Mouse (Mus musculus) intestine, postnatal 0 days (tissue): ENCODE results near the gene Deaf1. TPM values are rescaled to one million over a fixed set of nuclear protein-coding genes. Genes with fewer than 3 reads are reported as not detected.

Source experiments
- ATAC-seq: fragments of 200-750 bp; cut with Nextera tagmentation; 2 replicates; pipeline ENCODE4 v1.8.0; 2017; ENCODE audit warnings: mild to moderate bottlenecking, moderate TSS enrichment, moderate library complexity
- H3K27ac ChIP-seq: fragments of 300-500 bp; sonication (generic); 2 replicates; pipeline ENCODE4 v1.5.1; 2014; ENCODE audit warnings: mild to moderate bottlenecking, low read depth, low read length, moderate library complexity
- H3K27me3 ChIP-seq: fragments of 300-500 bp; sonication (generic); replicated peaks from 2 replicates; pipeline ENCODE4 v1.6.1; 2014; ENCODE audit warnings: low read length, mixed read lengths; ENCODE audit not compliant: control insufficient read depth, insufficient read depth
- H3K36me3 ChIP-seq: fragments of 300-500 bp; sonication (generic); 2 replicates; pipeline ENCODE4 v1.6.1; 2014; ENCODE audit warnings: mild to moderate bottlenecking, moderate library complexity; ENCODE audit not compliant: control insufficient read depth, insufficient read depth
- H3K4me1 ChIP-seq: fragments of 300-500 bp; sonication (generic); replicated peaks from 2 replicates; pipeline ENCODE4 v1.6.1; 2014; ENCODE audit warnings: antibody characterized with exemption, low read length, mixed read lengths; ENCODE audit not compliant: control insufficient read depth, insufficient read depth
- H3K4me2 ChIP-seq: fragments of 300-500 bp; sonication (generic); replicated peaks from 2 replicates; pipeline ENCODE4 v1.6.1; 2014; ENCODE audit warnings: low read depth, mild to moderate bottlenecking, moderate library complexity
- H3K4me3 ChIP-seq: fragments of 300-500 bp; sonication (generic); 2 replicates; pipeline ENCODE4 v1.5.1; 2014; ENCODE audit warnings: low read depth, low read length
- H3K9ac ChIP-seq: fragments of 300-500 bp; sonication (generic); 2 replicates; pipeline ENCODE4 v1.6.1; 2014; ENCODE audit warnings: mild to moderate bottlenecking, low read depth, low read length
- H3K9me3 ChIP-seq: fragments of 300-500 bp; sonication (generic); 2 replicates; pipeline ENCODE4 v1.6.1; 2016; ENCODE audit warnings: mixed run types; ENCODE audit not compliant: control insufficient read depth
- CTCF ChIP-seq: sonication (generic); IDR thresholded peaks from 2 replicates; pipeline ENCODE4 v1.5.1; 2016; ENCODE audit warnings: low read depth, mild to moderate bottlenecking, control low read depth, antibody characterized with exemption, moderate library complexity
- WGBS: fragments of 180-500 bp; shearing (Covaris S2); extraction: QIAGEN DNeasy Blood & Tissue Kit; methylation state at CpG from one replicate; pipeline ENCODE4 v1.1.7; 2014; 5-methylcytosine and 5-hydroxymethylcytosine counted together
- polyA plus RNA-seq: library from polyadenylated mRNA; unstranded; fragments of >200 nt; fragmentation: Nextera tagmentation; extraction: Ambion mirVana; gene quantifications from 2 replicates; pipeline ENCODE4 v1.2.1, GENCODE M21; 2015

Gene Deaf1
- polyA plus RNA-seq, 1 experiment from 2014 or later = 52.8 TPM

GRCm38 (mm10) chr7:141355626-141356326 lies 28.3 kb upstream of the Deaf1 start:
- peak; percentile 54 for TF ChIP-seq CTCF

GRCm38 (mm10) chr7:141355051-141355450 lies 27.6 kb upstream of the Deaf1 start:
- Histone ChIP-seq H3K4me3 (no peak overlapping the region), H3K4me1 (no peaks in the 10 kb centered on the region; the same call in 1 of the 2 replicates), H3K4me2 (no peak overlapping the region), H3K9ac (no peak overlapping the region), H3K36me3 (peaks cover 34% of the 10 kb centered on the region; the same call in 1 of the 2 replicates), H3K27ac (no peak overlapping the region), H3K9me3 (no peaks in the 10 kb centered on the region), H3K27me3 (no peaks in the 10 kb centered on the region)
- 82% methylated on average over 8 of the region's 8 CpGs for WGBS
- TF ChIP-seq CTCF = no peak
- no peak for ATAC-seq

More at GRCm38 (mm10) chr7:141355626-141356326, 28.3 kb upstream of the Deaf1 start:
- 70% methylated on average over 12 of the region's 12 CpGs for WGBS
- Histone ChIP-seq H3K4me2 (no peak overlapping the region), H3K36me3 (peaks cover 40% of the 10 kb centered on the region; the same call in 1 of the 2 replicates), H3K4me1 (no peaks in the 10 kb centered on the region; the same call in 1 of the 2 replicates), H3K4me3 (no peak overlapping the region), H3K27ac (no peak overlapping the region), H3K27me3 (no peaks in the 10 kb centered on the region), H3K9me3 (no peaks in the 10 kb centered on the region), H3K9ac (no peak overlapping the region)
- ATAC-seq = no peak

- Histone ChIP-seq H3K27ac (peak overlapping the region; percentile 42), H3K9ac (no peak overlapping the region), H3K9me3 (no peaks in the 10 kb centered on the region), H3K4me2 (no peak overlapping the region), H3K4me3 (no peak overlapping the region), H3K36me3 (peaks cover 15% of the 10 kb centered on the region; the same call in 1 of the 2 replicates), H3K4me1 (no peaks in the 10 kb centered on the region; the same call in 1 of the 2 replicates), H3K27me3 (no peaks in the 10 kb centered on the region)
- 30% methylated on average over 6 of the region's 6 CpGs for WGBS
- ATAC-seq = peak; percentile 73
- no peak for TF ChIP-seq CTCF
Measured at GRCm38 (mm10) chr7:141351061-141351460, 23.6 kb upstream of the Deaf1 start.

GRCm38 (mm10) chr7:141344787-141345186 lies 17.3 kb upstream of the Deaf1 start:
- no peak overlapping the region for H3K9ac ChIP-seq
- H3K36me3 ChIP-seq = peaks cover 8% of the 10 kb centered on the region; the same call in 1 of the 2 replicates
- no peak for ATAC-seq
- 0 out of 2 replicates have a peak, but pooled peaks cover 12% of the 10 kb centered on the region for H3K4me1 ChIP-seq
- H3K27ac ChIP-seq = no peak overlapping the region
- no peak overlapping the region for H3K4me3 ChIP-seq
- no peak overlapping the region for H3K4me2 ChIP-seq
- H3K9me3 ChIP-seq = no peaks in the 10 kb centered on the region
- no peak for TF ChIP-seq CTCF
- no peaks in the 10 kb centered on the region for H3K27me3 ChIP-seq
- WGBS = 88% methylated on average over 5 of the region's 5 CpGs

GRCm38 (mm10) chr7:141343696-141344095 lies 16.2 kb upstream of the Deaf1 start:
- no peaks in the 10 kb centered on the region for H3K27me3 ChIP-seq
- H3K4me2 ChIP-seq = peak overlapping the region; percentile 48
- peaks cover 8% of the 10 kb centered on the region; the same call in 1 of the 2 replicates for H3K36me3 ChIP-seq
- H3K9me3 ChIP-seq = no peaks in the 10 kb centered on the region
- 38% methylated on average over 7 of the region's 7 CpGs for WGBS
- H3K27ac ChIP-seq = peak overlapping the region; percentile 98
- TF ChIP-seq CTCF = no peak
- peak overlapping the region; percentile 34; the same call in 1 of the 2 replicates for H3K9ac ChIP-seq
- no peak overlapping the region for H3K4me3 ChIP-seq
- H3K4me1 ChIP-seq = 0 out of 2 replicates have a peak, but pooled peaks cover 12% of the 10 kb centered on the region
- ATAC-seq = peak; percentile 44

- 48% methylated on average over 2 of the region's 2 CpGs for WGBS
Measured at GRCm38 (mm10) chr7:141343230-141343629, 15.7 kb upstream of the Deaf1 start.

More at GRCm38 (mm10) chr7:141343230-141343629, 15.7 kb upstream of the Deaf1 start:
- Histone ChIP-seq H3K36me3 (peaks cover 8% of the 10 kb centered on the region; the same call in 1 of the 2 replicates), H3K27me3 (no peaks in the 10 kb centered on the region), H3K9ac (peak overlapping the region; percentile 34; the same call in 1 of the 2 replicates), H3K4me1 (peaks cover 14% of the 10 kb centered on the region; the same call in 1 of the 2 replicates), H3K9me3 (no peaks in the 10 kb centered on the region), H3K27ac (peak overlapping the region; percentile 98), H3K4me2 (peak overlapping the region; percentile 48), H3K4me3 (no peak overlapping the region)
- peak; percentile 7 for ATAC-seq
- TF ChIP-seq CTCF = no peak
